Mouse (Mus musculus) G1E (cell line): ENCODE data around the gene Zfp36l1. TPM values are rescaled to one million over a fixed set of nuclear protein-coding genes. Genes with fewer than 3 reads are reported as not detected.

Experiments
- ATAC-seq: 2 replicates; pipeline ENCODE4 v1.8.0; 2016; ENCODE audit warnings: mild to moderate bottlenecking; ENCODE audit not compliant: insufficient number of reproducible peaks, poor library complexity, low FRiP score, severe bottlenecking; ENCODE audit errors: extremely low read depth
- DNase-seq: peaks from one replicate; pipeline ENCODE4 v3.0.0; 2012; ENCODE audit warnings: low spot score
- H3K27me3 ChIP-seq: 2 replicates; pipeline ENCODE4 v1.6.1; 2012; ENCODE audit warnings: mild to moderate bottlenecking, low read length, inconsistent platforms; ENCODE audit not compliant: insufficient read depth
- H3K36me3 ChIP-seq: replicated peaks from 2 replicates; pipeline ENCODE3; 2012; ENCODE audit warnings: mild to moderate bottlenecking, inconsistent platforms
- H3K4me1 ChIP-seq: 2 replicates; pipeline ENCODE4 v1.6.1; 2012; ENCODE audit warnings: low read depth, low read length, inconsistent platforms, mixed read lengths; ENCODE audit not compliant: insufficient read depth
- H3K4me3 ChIP-seq: 2 replicates; pipeline ENCODE4 v1.5.1; 2012; ENCODE audit warnings: low read depth, mild to moderate bottlenecking, inconsistent platforms, low read length, moderate library complexity, mixed read lengths
- H3K9me3 ChIP-seq: replicated peaks from 2 replicates; pipeline ENCODE4 v1.6.1; 2012; ENCODE audit warnings: inconsistent platforms
- CTCF ChIP-seq: IDR thresholded peaks from 2 replicates; pipeline ENCODE4 v1.5.1; 2012; ENCODE audit warnings: low read depth, low read length, inconsistent platforms, mixed read lengths
- GATA1 ChIP-seq: IDR thresholded peaks from 2 replicates; pipeline ENCODE4 v1.6.1; 2012; ENCODE audit warnings: borderline replicate concordance, low read length, inconsistent platforms, mixed read lengths
- GATA2 ChIP-seq: IDR thresholded peaks from 2 replicates; pipeline ENCODE4 v1.6.1; 2012; ENCODE audit warnings: low read depth, low read length, inconsistent platforms, borderline replicate concordance
- POLR2AphosphoS5 ChIP-seq: IDR thresholded peaks from 2 replicates; pipeline ENCODE4 v1.6.1; 2012; ENCODE audit warnings: low read depth, low read length, inconsistent platforms; ENCODE audit not compliant: insufficient replicate concordance
- TAL1 ChIP-seq: conservative IDR thresholded peaks from 2 replicates; pipeline ENCODE4 v1.6.1; 2012; ENCODE audit warnings: low read depth, low read length, inconsistent platforms, mixed read lengths
- polyA plus RNA-seq: library from polyadenylated mRNA; stranded (reverse); fragments of >175 nt; gene quantifications from 2 replicates; pipeline ENCODE4 v1.2.3, GENCODE M21; 2012
- total RNA-seq, 2 experiments: library from RNA; stranded (forward) in 1 of 2; stranded (reverse) in 1 of 2; fragments of 200-1000 nt in 1 of 2; fragments of >200 nt in 1 of 2; fragmentation: Nextera tagmentation in 1 of 2; gene quantifications; 2 replicates each; pipeline ENCODE4 v1.2.3; 2014 to 2017

Zfp36l1 gene
- total and polyA plus RNA-seq, 3 experiments, result 40.3 to 357 (median 281) TPM

GRCm38 (mm10) chr12:80091080-80091479 lies 21.7 kb downstream of the Zfp36l1 start:
- no peak for ATAC-seq
- Histone ChIP-seq H3K36me3 (no peaks in the 10 kb centered on the region), H3K27me3 (peaks cover 50% of the 10 kb centered on the region), H3K4me3 (no peak overlapping the region), H3K4me1 (peaks cover 32% of the 10 kb centered on the region), H3K9me3 (no peaks in the 10 kb centered on the region)
- no peak for DNase-seq
- no peak for TF ChIP-seq GATA2
- TF ChIP-seq POLR2AphosphoS5, result no peak
- TF ChIP-seq CTCF, result no peak
- TF ChIP-seq GATA1, result no peak
- no peak for TF ChIP-seq TAL1

- Histone ChIP-seq H3K27me3 (peaks cover 50% of the 10 kb centered on the region), H3K4me3 (no peak overlapping the region), H3K4me1 (peaks cover 28% of the 10 kb centered on the region), H3K9me3 (no peaks in the 10 kb centered on the region), H3K36me3 (no peaks in the 10 kb centered on the region)
- DNase-seq (no peak), ATAC-seq (no peak)
- no peak for TF ChIP-seq CTCF
- no peak for TF ChIP-seq POLR2AphosphoS5
- TF ChIP-seq TAL1, result no peak
- TF ChIP-seq GATA1, result no peak
- no peak for TF ChIP-seq GATA2
These were observed 22.3 kb downstream of the Zfp36l1 start for GRCm38 (mm10) chr12:80090529-80090928.

DNA sequence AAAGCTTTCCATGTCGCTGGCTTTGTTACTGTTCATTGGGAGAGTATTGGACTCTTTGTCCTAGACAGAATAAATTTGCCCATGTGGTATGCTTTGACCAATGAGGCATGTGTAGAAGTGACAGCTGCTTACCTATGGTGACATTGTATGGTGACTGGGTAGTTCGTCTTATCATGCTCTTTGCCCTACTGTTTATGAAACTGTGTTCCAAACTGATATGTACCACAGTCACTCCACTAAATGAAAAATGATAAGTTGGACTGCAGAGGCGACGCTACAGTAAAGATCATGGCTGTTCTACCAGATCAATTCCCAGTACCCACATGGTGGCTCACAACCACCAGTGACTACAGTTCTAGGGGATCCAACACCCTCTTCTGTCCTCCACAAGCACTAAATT lies 24.7 kb downstream of the Zfp36l1 start:
- no peak for TF ChIP-seq GATA2
- no peak for TF ChIP-seq TAL1
- TF ChIP-seq GATA1, result no peak
- no peak for TF ChIP-seq POLR2AphosphoS5
- no peak for TF ChIP-seq CTCF
- ATAC-seq, result no peak

GRCm38 (mm10) chr12:80084446-80085112 lies 28.2 kb downstream of the Zfp36l1 start:
- H3K9me3 ChIP-seq, result no peaks in the 10 kb centered on the region
- 0 out of 2 replicates have a peak, but pooled peaks cover under 1% of the 10 kb centered on the region for H3K27me3 ChIP-seq
- peaks cover 42% of the 10 kb centered on the region for H3K4me1 ChIP-seq
- no peak for ATAC-seq
- H3K36me3 ChIP-seq, result no peaks in the 10 kb centered on the region
- DNase-seq, result no peak
- H3K4me3 ChIP-seq, result no peak overlapping the region
- TF ChIP-seq TAL1, result no peak
- TF ChIP-seq GATA1, result no peak
- TF ChIP-seq GATA2, result no peak
- no peak for TF ChIP-seq POLR2AphosphoS5
- TF ChIP-seq CTCF, result no peak

More for the DNA sequence above, 24.7 kb downstream of the Zfp36l1 start:
- Histone ChIP-seq H3K4me1 (peaks cover 34% of the 10 kb centered on the region), H3K4me3 (no peak overlapping the region), H3K9me3 (no peaks in the 10 kb centered on the region), H3K36me3 (no peaks in the 10 kb centered on the region), H3K27me3 (peaks cover 35% of the 10 kb centered on the region)
- no peak for DNase-seq

DNA sequence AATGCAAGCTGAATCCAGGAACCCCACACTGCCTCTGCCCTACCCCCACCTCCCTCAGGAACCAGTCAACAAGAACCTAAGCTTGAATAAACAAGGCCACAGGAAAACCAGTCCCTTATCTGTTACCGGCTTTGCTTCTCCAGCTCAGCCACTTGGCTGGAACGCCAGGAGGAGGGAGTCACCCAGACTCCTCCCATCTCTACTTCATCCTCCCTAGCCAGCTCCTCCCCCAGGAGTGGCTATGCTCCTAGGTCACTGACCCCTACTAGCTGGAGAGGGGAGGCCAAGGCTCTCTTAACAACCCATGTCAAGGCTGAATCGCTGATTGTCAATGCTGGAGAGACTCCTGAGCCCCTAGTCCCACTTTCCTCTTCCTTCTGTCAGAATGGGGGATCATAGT lies 28.9 kb downstream of the Zfp36l1 start:
- H3K4me1 ChIP-seq, result peaks cover 39% of the 10 kb centered on the region
- TF ChIP-seq TAL1 (no peak), CTCF (no peak), POLR2AphosphoS5 (no peak), GATA2 (no peak), GATA1 (no peak)
- no peak overlapping the region for H3K4me3 ChIP-seq
- ATAC-seq, result peak; percentile 64
- DNase-seq, result peak; percentile 66
- H3K9me3 ChIP-seq, result no peaks in the 10 kb centered on the region
- H3K27me3 ChIP-seq, result no peaks in the 10 kb centered on the region
- H3K36me3 ChIP-seq, result no peaks in the 10 kb centered on the region

DNA sequence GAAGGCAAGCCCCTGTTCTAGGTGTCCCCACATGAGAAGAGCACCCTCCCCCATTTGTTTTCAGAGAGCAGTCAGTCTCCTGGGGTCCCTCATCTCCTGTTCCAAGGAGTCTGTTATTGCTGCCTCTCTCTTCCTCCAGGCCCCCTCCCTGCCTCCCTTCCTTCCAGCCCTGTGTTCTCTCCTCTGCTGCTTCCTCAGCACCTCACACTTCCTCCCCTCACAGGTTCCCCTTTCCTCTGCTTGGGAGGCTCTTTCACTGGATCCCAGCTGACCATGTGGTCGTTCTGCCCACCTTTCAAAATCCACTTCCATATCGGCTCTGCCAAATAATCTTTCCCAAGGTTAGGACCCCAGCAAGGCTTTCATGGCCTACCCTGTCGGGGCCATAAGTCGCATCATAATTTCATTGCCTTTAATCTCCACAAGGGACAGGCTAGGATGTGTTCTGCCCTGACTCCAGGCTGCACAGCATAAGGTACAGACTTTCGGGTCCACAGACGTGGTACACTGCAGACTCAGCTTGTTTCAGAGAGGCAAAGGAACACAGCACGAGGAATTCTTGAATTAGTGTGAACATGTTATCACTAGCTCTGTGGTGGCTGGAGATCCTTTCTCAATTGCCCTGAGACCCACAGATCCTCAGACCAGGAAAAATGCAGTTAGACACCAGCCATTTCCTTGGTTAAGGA lies 29.5 kb downstream of the Zfp36l1 start:
- DNase-seq (peak; percentile 45), ATAC-seq (no peak)
- Histone ChIP-seq H3K36me3 (no peaks in the 10 kb centered on the region), H3K4me3 (no peak overlapping the region; the same call in 1 of the 2 replicates), H3K4me1 (peaks cover 39% of the 10 kb centered on the region), H3K27me3 (no peaks in the 10 kb centered on the region), H3K9me3 (no peaks in the 10 kb centered on the region)
- TF ChIP-seq CTCF (no peak), GATA2 (no peak), POLR2AphosphoS5 (no peak)
